Mouse (Mus musculus): ENCODE measurements around the gene Gli3.
A peak's percentile ranks its signal among the peaks of the same experiment; 100 is the strongest.

Gene Gli3

DNA sequence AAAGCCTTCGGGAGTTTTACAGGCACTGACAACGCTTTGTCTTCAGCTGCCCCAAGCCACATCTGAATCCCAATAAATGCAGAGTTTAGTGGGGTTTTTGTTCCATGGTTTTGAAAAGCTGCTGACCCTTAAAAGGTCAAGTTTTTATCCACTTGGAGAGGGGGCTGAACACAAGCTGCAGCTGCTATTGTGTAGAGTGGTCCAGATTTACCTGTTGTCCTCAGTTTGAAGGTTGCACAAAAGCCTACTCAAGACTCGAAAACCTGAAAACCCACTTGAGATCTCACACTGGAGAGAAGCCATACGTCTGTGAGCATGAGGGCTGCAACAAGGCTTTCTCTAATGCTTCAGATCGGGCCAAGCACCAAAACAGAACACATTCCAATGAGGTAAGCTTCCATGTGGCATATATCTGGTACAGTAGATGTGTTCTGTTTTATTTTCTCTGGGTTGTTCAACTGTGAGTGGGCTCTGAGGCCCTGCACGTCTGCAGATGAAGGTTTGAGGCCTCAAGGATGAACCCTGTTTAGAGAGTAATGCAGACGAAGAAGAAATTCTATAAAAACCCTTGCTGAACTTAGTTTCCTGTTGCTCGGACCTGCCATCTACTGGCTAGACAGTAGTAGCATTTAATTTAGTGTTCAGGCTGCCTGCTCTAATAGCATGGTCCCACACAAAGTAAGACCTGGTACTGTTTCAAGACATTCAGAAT, 251.8 kb downstream of the Gli3 start:
- no peak for DNase-seq (ENCODE audit: low spot score in 2 of 2)

DNA sequence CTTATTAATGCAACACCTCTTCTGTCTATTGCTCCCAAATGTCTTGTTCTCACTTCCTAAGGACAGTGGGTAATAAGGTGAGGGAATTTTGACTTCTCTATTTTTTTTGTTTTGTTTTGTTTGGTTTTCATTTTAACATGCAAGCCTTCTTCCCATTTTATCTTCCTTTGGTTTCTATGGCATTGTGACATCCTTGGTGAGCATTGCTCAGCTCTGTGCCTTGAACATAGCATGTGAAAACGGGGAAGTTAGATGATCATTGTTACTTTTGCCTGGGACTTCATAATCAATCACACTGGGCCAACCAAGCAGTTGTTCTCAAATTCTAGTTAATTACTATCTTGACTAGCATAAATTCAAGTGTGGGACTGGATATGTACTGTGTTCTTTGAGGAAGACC, 258.4 kb downstream of the Gli3 start:
- no peak for DNase-seq (ENCODE audit: low spot score in 2 of 2)

GRCm38 (mm10) chr13:15722766-15723379, 259.8 kb downstream of the Gli3 start:
- no peak for DNase-seq (ENCODE audit: low spot score in 2 of 2)

DNA sequence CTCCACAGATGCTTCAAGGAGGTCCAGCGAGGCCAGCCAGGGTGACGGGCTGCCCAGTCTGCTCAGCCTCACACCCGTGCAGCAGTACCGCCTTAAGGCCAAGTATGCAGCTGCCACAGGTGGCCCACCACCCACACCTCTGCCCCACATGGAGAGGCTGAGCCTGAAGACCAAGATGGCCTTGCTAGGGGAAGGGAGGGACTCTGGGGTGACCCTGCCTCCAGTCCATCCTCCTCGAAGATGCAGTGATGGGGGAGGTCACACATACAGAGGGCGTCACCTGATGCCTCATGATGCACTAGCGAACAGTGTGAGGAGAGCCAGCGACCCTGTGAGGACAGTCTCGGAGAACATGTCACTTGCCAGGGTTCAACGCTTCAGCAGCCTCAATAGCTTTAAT, 261.7 kb downstream of the Gli3 start:
- no peak for DNase-seq (ENCODE audit: low spot score in 2 of 2)

DNA sequence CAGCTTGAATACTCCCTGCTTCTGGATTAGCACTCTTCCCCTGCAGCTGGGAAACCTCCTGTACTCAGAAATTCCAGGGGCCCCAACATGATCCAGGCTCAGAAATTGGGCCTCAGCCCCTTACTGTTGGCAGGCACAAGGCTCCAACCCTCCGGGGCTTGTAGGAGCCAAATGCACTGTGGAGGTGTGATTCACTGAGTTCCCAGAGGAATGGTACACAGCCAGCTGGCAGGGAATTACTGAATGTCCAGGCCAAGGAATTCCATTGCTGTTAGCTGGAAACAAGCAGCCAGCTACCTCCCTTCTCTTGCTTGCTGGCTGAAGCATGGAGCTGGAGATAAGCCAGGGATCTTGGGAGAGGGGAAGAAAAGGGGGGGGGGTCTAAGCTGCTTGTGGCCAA, 278.7 kb downstream of the Gli3 start:
- no peak for DNase-seq (ENCODE audit: low spot score in 2 of 2)

DNA sequence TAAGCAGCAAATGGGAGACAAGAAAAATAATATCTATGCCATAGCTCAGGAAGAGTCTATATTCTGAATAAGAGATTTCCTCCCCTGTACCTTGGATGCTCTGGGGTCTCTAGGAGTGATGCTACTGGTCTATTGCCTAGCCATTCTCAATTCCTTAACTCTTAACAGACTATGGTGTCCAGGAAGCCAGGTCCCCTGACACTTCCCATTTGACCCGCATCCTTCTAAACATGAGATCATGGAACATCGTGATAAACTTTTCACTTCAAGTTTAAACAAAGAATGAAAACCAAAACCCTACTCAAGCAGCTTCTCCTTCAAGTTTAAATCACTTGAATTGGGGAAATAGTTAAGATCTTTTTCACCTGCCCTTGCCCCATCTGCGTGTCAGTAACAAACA, 279.3 kb downstream of the Gli3 start:
- no peak for DNase-seq (ENCODE audit: low spot score in 2 of 2)

DNA sequence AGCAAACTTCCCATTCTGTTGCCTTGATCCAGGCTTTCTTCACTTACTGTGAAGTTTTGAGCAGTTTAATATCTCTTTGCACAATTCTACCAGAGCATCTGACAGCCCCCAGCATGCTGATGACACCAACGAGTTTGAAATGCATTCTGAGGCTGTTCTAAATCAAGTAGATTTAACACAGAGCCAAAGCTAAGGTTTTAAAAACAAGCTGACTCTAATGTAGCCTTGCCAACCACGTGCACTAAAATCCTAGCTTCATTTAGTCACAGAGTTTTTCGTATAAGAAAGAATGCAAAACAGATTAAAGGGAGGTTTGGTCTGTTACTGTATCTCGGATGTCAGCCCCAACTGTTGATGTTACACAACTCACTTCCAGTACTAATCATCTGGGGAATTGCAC, 279.7 kb downstream of the Gli3 start:
- no peak for DNase-seq (ENCODE audit: low spot score in 2 of 2)

DNA sequence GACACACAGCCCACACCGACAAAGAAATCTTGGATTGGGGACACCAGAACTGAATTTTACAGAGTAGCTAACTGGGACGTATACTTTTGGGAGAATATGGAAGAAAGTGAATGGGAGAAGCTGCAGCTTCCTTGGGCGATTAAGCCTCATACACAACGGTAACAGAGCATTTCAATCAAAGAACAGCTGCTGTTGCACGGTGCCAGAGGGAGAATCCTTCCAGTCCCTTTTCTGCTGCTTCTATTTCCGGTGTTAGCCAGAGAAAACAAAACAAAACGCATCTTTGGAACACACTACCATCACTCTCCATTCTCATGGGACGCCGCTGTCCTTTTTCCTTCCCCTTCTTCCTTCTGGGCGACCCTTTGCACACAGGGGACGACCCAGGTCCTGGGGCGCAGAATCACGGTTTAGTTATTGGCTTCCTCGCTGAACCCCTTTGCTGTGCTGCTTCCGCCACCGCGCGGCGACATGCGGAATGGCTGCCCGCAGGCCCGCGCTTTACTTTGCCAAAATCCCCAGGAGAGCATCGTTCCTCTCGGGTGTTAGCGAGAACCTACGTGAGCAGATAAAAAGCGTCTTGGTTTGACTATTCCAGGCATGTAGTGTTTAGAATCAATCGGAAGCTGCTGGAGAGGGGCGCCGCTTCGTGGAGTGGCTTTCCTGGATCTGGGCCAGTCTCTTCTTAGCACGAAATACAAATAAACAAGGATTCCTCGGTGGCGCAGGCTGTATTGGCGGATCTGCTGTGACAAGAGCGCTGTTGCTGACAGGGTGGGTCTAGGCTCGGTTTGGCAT, 296.0 kb downstream of the Gli3 start:
- DNase-seq (ENCODE audit: low spot score in 2 of 2), result peak; percentile 46 to 77

DNA sequence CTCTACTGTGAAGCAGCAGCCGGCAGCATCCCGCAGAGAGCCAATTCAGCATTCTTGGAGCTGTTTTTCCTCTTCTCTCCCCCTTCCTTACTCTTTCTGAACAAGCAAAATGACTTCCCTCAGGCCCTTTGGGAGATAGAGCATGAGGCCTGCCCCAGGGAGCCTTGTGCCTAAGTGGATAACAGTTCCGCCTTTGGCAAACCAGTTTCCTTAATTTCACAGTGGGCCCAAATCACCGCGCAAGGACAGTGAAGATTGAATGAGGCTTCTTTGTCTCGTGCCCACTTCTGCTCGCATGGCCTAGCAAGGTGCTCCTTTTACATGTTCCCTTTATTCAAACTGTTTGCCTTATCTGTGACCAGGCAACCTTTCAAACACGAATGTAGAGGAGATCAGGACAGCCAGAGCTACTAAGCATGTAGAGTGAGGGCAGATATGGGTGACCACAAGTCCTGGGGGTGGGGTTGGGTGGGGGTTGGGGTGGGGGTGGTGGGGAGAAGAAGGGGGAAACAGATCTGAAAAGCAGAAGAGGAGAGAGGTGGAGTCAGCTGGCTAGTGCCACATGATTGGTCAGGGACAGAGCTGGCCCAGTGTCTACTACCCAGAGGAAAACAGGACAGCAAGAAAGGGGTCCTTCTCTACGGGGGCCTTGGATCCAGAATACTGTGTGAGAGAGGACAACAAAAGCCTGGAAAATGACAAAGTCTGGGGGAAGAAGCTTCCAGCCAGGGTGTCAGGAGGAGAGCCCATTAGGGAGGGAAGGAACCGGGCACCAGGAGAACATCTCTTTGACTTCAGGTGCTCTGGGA, 296.8 kb downstream of the Gli3 start:
- DNase-seq (ENCODE audit: low spot score in 2 of 2), result no peak

GRCm38 (mm10) chr13:15762291-15762690, 299.3 kb downstream of the Gli3 start:
- DNase-seq (ENCODE audit: low spot score in 2 of 2), result no peak

DNA sequence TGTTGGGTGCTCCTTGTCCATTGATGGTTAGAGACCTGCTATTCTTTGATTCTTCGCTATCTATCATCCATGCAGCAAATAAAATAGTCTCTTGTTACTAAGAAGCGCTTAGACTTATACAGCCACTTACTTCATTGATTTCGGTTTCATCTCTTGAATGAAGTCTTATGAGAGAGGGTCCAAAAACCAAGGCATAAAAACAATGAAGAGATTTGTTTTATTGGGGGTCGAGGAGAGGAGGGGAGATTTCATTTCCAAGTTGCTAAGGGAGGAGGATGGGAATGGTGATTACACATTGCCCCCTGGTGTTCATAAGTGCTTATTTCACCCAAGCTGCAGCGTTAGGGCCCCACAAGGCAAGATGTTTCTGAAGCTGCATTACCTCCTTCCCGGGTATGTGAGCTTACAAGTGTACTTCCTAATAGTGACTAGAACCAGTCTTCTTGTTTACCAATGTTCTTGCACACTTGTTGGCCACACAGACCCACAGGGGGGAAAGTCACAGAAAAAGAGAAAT, 299.9 kb downstream of the Gli3 start:
- DNase-seq (ENCODE audit: low spot score in 2 of 2), result no peak

DNA sequence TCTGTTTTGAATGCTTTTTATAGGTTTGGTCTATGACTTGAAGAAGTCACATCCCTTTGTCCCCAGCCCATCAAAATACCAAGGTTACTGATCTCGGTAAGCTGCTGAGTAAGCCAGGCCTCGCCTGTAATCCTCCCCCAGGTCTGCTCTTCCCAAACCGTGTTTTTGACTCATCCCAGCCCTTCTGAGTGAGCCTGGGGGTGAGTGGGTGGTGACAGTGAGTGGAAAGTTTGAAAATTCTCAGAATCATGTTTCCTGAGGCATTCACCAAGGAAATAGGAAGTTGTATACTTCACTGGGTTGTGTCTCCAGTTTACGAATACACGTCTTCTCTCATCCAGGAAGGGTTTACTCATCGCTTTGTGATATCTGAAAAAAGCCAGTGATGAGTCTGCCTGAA, 314.6 kb downstream of the Gli3 start:
- DNase-seq (ENCODE audit: low spot score in 2 of 2), result no peak
